Mouse (Mus musculus) liver, embryonic 14.5 days (tissue): Measurements from ENCODE around the gene Ficd.
"Not testable (repeated sequence)": the region's sequence is repeated elsewhere in the genome, so short reads cannot be mapped to it uniquely, and the experiment has no call there.

Experiments
- CTCF ChIP-seq: IDR thresholded peaks from 2 replicates; pipeline ENCODE4 v1.5.1; 2016; ENCODE audit warnings: antibody characterized with exemption, low read depth, control low read depth
- EP300 ChIP-seq: IDR thresholded peaks from 2 replicates; pipeline ENCODE4 v1.6.1; 2016; ENCODE audit warnings: antibody characterized with exemption, low read depth

DNA sequence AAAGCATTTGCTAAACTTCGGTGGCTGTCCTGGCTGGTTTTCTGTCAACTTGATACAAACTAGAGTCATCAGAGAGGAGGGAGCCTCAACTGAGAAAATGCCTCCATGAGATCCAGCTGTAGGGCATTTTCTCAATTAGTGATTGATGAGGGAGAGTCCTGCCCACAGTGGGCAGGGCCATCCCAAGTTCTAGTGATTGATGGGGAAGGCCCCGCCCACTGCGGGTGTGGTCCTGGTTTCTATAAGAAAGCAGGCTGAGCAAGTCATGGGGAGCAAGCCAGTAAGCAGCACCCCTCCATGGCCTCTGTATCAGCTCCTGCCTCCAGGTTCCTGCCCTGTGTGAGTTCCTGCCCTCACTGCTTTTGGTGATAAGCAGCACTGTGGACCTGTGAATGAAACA lies 48.5 kb downstream of the Ficd start:
- TF ChIP-seq CTCF, EP300: not testable (repeated sequence)
